Mouse (Mus musculus) hindbrain, embryonic 14.5 days (tissue): ENCODE measurements around the gene Zdhhc9. TPM values are rescaled to one million over a fixed set of nuclear protein-coding genes. Genes with fewer than 3 reads are reported as not detected.

Experiments
- ATAC-seq: fragments of 200-750 bp; cut with Nextera tagmentation; 2 replicates; pipeline ENCODE4 v1.8.0; 2017; ENCODE audit warnings: moderate number of reproducible peaks, mild to moderate bottlenecking, moderate TSS enrichment, moderate library complexity; ENCODE audit not compliant: low FRiP score
- DNase-seq: peaks from one replicate; pipeline ENCODE4 v3.0.0-alpha.2; 2015; ENCODE audit warnings: low spot score
- H3K27ac ChIP-seq: fragments of 300-500 bp; sonication (generic); 2 replicates; pipeline ENCODE4 v1.5.1; 2014; ENCODE audit warnings: mild to moderate bottlenecking, moderate library complexity
- H3K27me3 ChIP-seq: fragments of 300-500 bp; sonication (generic); 2 replicates; pipeline ENCODE4 v1.6.1; 2014; ENCODE audit warnings: mild to moderate bottlenecking, low read length, mixed read lengths; ENCODE audit not compliant: control insufficient read depth, insufficient read depth
- H3K36me3 ChIP-seq: fragments of 300-500 bp; sonication (generic); replicated peaks from 2 replicates; pipeline ENCODE4 v1.6.1; 2014; ENCODE audit not compliant: control insufficient read depth, insufficient read depth
- H3K4me1 ChIP-seq: fragments of 300-500 bp; sonication (generic); replicated peaks from 2 replicates; pipeline ENCODE4 v1.6.1; 2014; ENCODE audit warnings: antibody characterized with exemption, low read length, mixed read lengths; ENCODE audit not compliant: control insufficient read depth, insufficient read depth
- H3K4me2 ChIP-seq: fragments of 300-500 bp; sonication (generic); replicated peaks from 2 replicates; pipeline ENCODE4 v1.6.1; 2014; ENCODE audit warnings: mild to moderate bottlenecking, moderate library complexity
- H3K4me3 ChIP-seq: fragments of 300-500 bp; sonication (generic); replicated peaks from 2 replicates; pipeline ENCODE4 v1.5.1; 2014; ENCODE audit warnings: mild to moderate bottlenecking, low read length
- H3K9ac ChIP-seq: fragments of 300-500 bp; sonication (generic); 2 replicates; pipeline ENCODE4 v1.6.1; 2014
- H3K9me3 ChIP-seq: fragments of 300-500 bp; sonication (generic); 2 replicates; pipeline ENCODE4 v1.6.1; 2016; ENCODE audit warnings: low read length; ENCODE audit not compliant: control insufficient read depth
- WGBS: fragments of 180-500 bp; shearing (Covaris S2); extraction: QIAGEN DNeasy Blood & Tissue Kit; methylation state at CpG from one replicate; pipeline ENCODE4 v1.1.7; 2014; 5-methylcytosine and 5-hydroxymethylcytosine counted together
- polyA plus RNA-seq: library from polyadenylated mRNA; unstranded; fragments of >200 nt; fragmentation: Nextera tagmentation; extraction: Ambion mirVana; gene quantifications from 2 replicates; pipeline ENCODE4 v1.2.1, GENCODE M21; 2014

Zdhhc9 gene
- polyA plus RNA-seq, 1 experiment from 2014 or later, result 10.3 TPM

DNA sequence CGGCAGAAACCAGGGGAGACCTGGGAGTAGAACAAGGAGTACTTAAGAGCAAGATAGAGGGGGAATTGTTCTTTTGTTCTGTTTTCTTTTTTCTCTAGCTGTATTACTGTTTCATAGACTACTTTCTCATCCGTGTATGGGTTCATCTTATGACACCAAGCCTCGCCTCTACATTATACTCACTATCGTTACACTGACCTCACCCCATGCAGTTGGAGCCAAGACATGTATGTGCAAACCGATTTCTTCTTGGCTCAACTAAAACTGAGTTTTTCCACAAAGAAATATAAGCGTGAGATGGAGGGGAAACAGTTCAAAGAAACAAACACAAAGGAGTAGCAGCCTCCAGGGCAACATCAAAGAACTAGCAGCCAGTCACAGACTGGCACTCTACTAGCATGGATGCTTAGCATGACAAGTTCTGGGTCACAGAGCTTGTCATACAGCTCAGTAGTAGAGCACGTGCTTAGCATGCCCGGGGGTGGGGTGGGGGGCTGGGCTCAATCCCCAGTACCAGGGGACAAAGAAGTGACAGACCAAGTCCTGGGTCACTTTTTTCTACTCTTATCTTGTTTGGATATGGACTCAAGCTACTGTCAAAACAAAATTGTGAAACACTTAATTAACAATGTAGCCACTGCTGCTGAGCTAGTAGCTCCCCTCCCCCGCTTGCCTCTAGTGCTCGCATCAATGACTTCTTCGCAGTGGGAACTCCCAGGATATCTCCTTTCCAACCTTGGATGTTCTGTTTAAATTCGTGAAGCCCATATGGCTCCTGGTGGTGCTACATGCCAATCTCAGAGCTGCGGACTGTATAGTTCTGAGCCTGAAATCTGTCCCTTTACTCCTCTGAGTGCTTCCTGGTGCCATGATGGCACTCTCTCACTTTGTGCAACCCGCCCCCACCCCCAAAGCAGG, 15.2 kb downstream of the Zdhhc9 start:
- no peak overlapping the region for H3K4me2 ChIP-seq
- H3K9me3 ChIP-seq, result no peaks in the 10 kb centered on the region
- no peak overlapping the region for H3K9ac ChIP-seq
- no peak for DNase-seq
- WGBS, result 61% methylated on average over 14 of the region's 14 CpGs
- no peak for ATAC-seq
- no peaks in the 10 kb centered on the region for H3K27me3 ChIP-seq
- no peak overlapping the region for H3K4me3 ChIP-seq
- H3K36me3 ChIP-seq, result peaks cover 21% of the 10 kb centered on the region
- no peaks in the 10 kb centered on the region for H3K4me1 ChIP-seq
- no peak overlapping the region for H3K27ac ChIP-seq

DNA sequence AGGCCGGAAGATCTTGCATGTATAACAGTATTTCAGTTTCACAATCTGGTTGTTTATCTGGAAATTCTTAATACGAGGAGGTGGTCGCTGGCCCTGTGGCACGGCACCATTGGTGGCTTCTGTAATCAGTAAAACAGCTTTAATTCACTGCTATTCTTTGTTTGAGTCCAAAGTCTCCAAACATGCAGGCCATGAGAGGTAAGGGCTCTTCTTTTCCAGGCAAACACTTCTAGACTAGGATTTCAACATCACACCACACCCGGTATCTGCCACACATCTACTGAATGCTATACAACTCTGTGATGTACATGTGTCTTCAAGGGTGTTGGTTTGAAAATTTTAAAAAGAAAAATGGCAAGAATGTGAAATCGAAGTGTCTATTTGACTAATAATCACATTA, 17.4 kb downstream of the Zdhhc9 start:
- peaks cover 21% of the 10 kb centered on the region for H3K36me3 ChIP-seq
- H3K9me3 ChIP-seq, result no peaks in the 10 kb centered on the region
- H3K9ac ChIP-seq, result no peak overlapping the region
- no peaks in the 10 kb centered on the region for H3K4me1 ChIP-seq
- WGBS, result 95% methylated on average over 6 of the region's 6 CpGs
- no peak overlapping the region for H3K4me2 ChIP-seq
- H3K27ac ChIP-seq, result no peak overlapping the region
- no peak for ATAC-seq
- no peak overlapping the region for H3K4me3 ChIP-seq
- H3K27me3 ChIP-seq, result no peaks in the 10 kb centered on the region
- no peak for DNase-seq

DNA sequence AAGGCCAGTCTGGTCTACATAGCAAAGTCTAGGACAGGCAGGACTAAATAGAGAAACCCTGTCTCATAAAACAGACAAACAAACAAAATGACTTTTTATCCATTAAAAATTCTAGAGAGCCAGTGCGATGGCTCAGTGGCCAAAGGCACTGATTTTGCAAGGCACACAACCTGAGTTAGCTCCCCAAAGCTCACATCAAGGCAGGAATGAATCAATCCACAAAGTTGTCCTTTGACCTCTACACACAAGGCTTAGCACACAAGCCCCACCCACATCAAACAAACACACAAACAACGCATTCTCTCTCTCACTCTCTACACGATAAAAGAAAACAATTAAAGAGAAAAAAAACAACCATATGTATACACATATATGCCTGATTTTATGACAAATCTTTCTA, 24.0 kb downstream of the Zdhhc9 start:
- H3K4me2 ChIP-seq, result no peak overlapping the region
- no peak overlapping the region for H3K4me3 ChIP-seq
- H3K27me3 ChIP-seq, result no peaks in the 10 kb centered on the region
- ATAC-seq (no peak), DNase-seq (no peak)
- no peaks in the 10 kb centered on the region for H3K9me3 ChIP-seq
- H3K27ac ChIP-seq, result no peak overlapping the region
- WGBS, result 78% methylated on average over 3 of the region's 3 CpGs
- no peaks in the 10 kb centered on the region for H3K4me1 ChIP-seq
- peaks cover 12% of the 10 kb centered on the region for H3K36me3 ChIP-seq
- no peak overlapping the region for H3K9ac ChIP-seq

DNA sequence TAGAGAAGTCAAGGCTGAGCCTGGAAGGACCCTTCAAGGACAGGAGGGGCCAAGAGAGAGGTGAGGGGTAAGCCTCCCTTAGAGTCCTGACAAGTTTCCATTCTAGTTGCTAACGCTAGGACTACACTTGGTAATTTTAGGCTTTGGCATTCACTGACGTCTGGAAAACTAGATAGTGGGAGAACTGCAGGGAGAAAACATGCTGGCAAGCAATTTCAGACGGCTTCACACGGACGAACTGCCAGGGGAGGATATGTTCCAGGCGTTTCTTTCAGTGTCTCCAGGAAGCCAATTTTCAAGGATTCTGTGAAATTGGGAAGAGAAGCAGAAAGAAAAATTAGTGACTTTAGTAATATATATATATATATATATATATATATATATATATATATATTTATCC, 26.8 kb downstream of the Zdhhc9 start:
- H3K9ac ChIP-seq, result no peak overlapping the region
- H3K4me1 ChIP-seq, result no peaks in the 10 kb centered on the region
- WGBS, result 89% methylated on average over 6 of the region's 6 CpGs
- DNase-seq (no peak), ATAC-seq (no peak)
- no peak overlapping the region for H3K4me3 ChIP-seq
- no peak overlapping the region for H3K4me2 ChIP-seq
- H3K36me3 ChIP-seq, result peaks cover 22% of the 10 kb centered on the region
- no peak overlapping the region for H3K27ac ChIP-seq
- H3K9me3 ChIP-seq, result no peaks in the 10 kb centered on the region
- H3K27me3 ChIP-seq, result no peaks in the 10 kb centered on the region

DNA sequence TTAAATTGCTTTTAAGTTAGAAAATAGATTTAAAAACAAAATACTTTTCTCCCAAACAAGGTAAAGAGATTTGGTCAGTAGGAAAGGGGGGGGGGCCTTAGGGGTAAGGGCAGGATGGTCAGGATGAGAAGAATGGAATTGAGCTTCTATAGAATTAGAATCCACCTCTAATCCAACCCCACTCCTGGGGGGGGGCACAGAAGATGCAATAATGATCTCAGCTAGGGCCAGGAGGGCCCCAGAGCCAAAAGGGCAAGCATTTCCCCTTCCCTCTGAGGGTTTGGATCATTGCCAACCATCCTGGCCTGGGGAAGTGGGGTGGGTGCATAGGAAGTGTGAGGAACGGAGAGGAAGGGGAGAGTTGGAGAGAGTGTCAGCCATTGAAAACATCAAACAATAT, 38.3 kb downstream of the Zdhhc9 start:
- 23% methylated on average over 1 of the region's 1 CpGs for WGBS
- Histone ChIP-seq H3K27ac (no peak overlapping the region), H3K27me3 (no peaks in the 10 kb centered on the region), H3K4me2 (no peak overlapping the region), H3K9me3 (no peaks in the 10 kb centered on the region), H3K4me3 (no peak overlapping the region), H3K9ac (no peak overlapping the region), H3K4me1 (no peaks in the 10 kb centered on the region), H3K36me3 (peaks cover 8% of the 10 kb centered on the region; the same call in 1 of the 2 replicates)
- ATAC-seq (no peak), DNase-seq (no peak)

DNA sequence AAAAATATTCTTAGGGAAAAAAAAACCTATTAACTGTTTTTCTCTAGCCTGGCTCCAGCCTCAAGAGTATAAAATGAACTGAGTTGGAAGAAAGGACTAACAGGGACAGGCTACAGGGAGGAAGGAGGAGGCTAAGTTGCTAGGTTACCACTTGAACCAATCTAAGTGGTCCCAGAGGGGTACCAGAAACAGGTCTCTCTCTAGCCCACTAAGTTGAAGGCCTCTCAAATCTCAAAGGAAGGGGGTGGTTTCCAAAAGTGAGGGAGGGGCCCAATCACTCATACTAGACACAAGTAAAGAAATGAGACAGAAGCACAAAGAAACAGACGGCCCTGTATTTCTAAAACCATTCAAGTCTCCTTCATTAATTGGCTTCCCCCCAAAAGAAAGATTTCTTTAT, 38.8 kb downstream of the Zdhhc9 start:
- no peak for ATAC-seq
- Histone ChIP-seq H3K27me3 (no peaks in the 10 kb centered on the region), H3K9ac (no peak overlapping the region), H3K4me3 (no peak overlapping the region), H3K4me2 (no peak overlapping the region), H3K36me3 (peaks cover 8% of the 10 kb centered on the region; the same call in 1 of the 2 replicates), H3K27ac (no peak overlapping the region), H3K4me1 (no peaks in the 10 kb centered on the region), H3K9me3 (no peaks in the 10 kb centered on the region)
- no peak for DNase-seq
- 24% methylated on average over 1 of the region's 1 CpGs for WGBS

DNA sequence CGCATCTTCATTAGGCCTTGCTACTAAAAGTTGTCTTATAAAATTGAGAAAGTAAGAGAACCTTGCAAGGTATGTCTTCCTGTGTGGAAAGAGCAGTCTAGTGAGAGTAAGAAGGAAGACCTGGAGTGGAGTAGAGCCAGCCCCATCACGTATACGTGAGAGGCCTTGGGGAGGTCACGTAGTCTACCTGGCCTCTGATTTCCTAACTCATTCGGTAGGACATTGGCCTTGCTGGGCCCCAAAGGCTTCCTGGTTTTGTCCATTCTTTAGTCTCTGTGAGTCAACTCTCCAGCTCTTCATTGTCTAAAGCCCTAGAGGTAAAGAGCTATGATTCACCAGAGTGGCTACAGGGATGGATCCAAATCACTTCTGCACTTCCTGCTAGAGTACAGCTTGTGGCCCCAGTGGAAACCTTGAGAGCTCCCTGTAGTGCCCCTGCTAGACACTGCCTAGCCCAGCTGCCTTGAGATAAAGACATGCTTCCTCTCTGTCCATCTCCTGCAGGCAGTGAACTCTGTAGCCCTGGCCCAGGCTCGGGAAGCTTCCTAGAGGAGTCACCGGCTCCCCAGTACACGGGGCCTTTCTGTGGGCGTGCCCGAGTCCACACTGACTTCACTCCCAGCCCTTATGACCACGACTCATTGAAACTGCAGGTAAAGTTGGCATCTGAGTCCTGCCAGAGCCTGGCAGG, 50.3 kb downstream of the Zdhhc9 start:
- Histone ChIP-seq H3K27ac (no peak overlapping the region), H3K27me3 (no peaks in the 10 kb centered on the region), H3K4me2 (no peak overlapping the region), H3K9me3 (no peaks in the 10 kb centered on the region), H3K9ac (no peak overlapping the region), H3K36me3 (no peaks in the 10 kb centered on the region), H3K4me3 (no peak overlapping the region), H3K4me1 (no peaks in the 10 kb centered on the region)
- WGBS, result 89% methylated on average over 11 of the region's 11 CpGs
- ATAC-seq (no peak), DNase-seq (no peak)

DNA sequence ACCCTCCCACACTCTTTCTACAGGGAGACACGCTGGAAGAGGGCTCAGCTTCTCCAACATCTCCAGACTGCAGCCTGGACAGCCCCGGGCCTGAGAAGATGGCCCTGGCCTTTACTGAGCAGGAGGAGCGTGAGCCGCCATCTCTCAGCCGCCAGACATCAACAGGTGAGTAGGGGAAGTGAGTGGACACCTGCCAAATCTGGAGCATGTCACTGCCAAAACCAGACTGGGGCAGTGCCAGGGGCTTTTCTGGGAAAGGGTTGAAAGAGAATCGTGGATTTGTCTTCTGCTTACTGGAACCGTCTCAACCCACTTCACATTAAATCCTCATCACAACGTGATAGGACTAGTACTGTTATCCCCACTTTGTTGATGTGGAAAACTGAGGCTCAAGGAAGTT, 51.3 kb downstream of the Zdhhc9 start:
- no peaks in the 10 kb centered on the region for H3K4me1 ChIP-seq
- ATAC-seq, result no peak
- H3K9me3 ChIP-seq, result no peaks in the 10 kb centered on the region
- DNase-seq, result no peak
- H3K4me2 ChIP-seq, result no peak overlapping the region
- H3K4me3 ChIP-seq, result no peak overlapping the region
- no peaks in the 10 kb centered on the region for H3K27me3 ChIP-seq
- H3K27ac ChIP-seq, result no peak overlapping the region
- 87% methylated on average over 8 of the region's 8 CpGs for WGBS
- H3K36me3 ChIP-seq, result no peaks in the 10 kb centered on the region
- no peak overlapping the region for H3K9ac ChIP-seq

DNA sequence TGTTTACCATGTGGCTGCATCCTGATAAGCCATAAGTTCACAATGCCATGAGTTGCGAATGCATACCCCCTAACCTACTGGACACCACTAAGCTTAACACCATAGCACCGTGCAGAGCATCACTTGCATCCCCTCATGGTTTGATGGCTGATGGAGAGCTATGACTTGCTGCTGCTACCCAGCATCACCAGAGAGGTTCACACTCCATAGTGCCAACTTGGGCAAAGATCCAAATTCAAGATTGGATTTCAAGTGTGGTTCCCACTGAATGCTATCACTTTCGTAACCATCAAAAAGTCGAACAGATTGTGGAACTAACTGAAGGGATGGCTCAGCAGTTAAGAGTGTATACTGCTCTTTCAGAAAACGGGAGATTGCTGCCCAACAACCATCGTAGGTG, 53.2 kb downstream of the Zdhhc9 start:
- WGBS, result 94% methylated on average over 6 of the region's 6 CpGs
- H3K4me2 ChIP-seq, result no peak overlapping the region
- H3K9ac ChIP-seq, result no peak overlapping the region
- H3K9me3 ChIP-seq, result no peaks in the 10 kb centered on the region
- no peak overlapping the region for H3K27ac ChIP-seq
- no peaks in the 10 kb centered on the region for H3K27me3 ChIP-seq
- H3K4me3 ChIP-seq, result no peak overlapping the region
- no peaks in the 10 kb centered on the region for H3K36me3 ChIP-seq
- H3K4me1 ChIP-seq, result no peaks in the 10 kb centered on the region
- ATAC-seq, result no peak
- no peak for DNase-seq
